Mouse (Mus musculus) midbrain, postnatal 0 days (tissue): ENCODE data around the gene Ncf1. TPM values are rescaled to one million over a fixed set of nuclear protein-coding genes. Genes with fewer than 3 reads are reported as not detected.

Experiments used
- ATAC-seq: fragments of 200-750 bp; cut with Nextera tagmentation; 2 replicates; pipeline ENCODE4 v1.8.0; 2017; ENCODE audit warnings: moderate number of reproducible peaks, mild to moderate bottlenecking, moderate TSS enrichment, moderate library complexity; ENCODE audit not compliant: low FRiP score
- DNase-seq: peaks from one replicate; pipeline ENCODE4 v3.0.0-alpha.2; 2015; ENCODE audit warnings: low spot score
- H3K27ac ChIP-seq: fragments of 300-500 bp; sonication (generic); 2 replicates; pipeline ENCODE4 v1.5.1; 2014; ENCODE audit warnings: low read depth, mild to moderate bottlenecking, low read length, mixed read lengths
- H3K27me3 ChIP-seq: fragments of 300-500 bp; sonication (generic); 2 replicates; pipeline ENCODE4 v1.6.1; 2014; ENCODE audit warnings: low read length, control low read depth, mixed read lengths; ENCODE audit not compliant: insufficient read depth
- H3K36me3 ChIP-seq: fragments of 300-500 bp; sonication (generic); 2 replicates; pipeline ENCODE4 v1.6.1; 2014; ENCODE audit warnings: low read length, control low read depth, mixed read lengths; ENCODE audit not compliant: insufficient read depth
- H3K4me1 ChIP-seq: fragments of 300-500 bp; sonication (generic); 2 replicates; pipeline ENCODE4 v1.6.1; 2014; ENCODE audit warnings: mild to moderate bottlenecking, control low read depth, antibody characterized with exemption, low read length, mixed read lengths; ENCODE audit not compliant: insufficient read depth
- H3K4me2 ChIP-seq: fragments of 300-500 bp; sonication (generic); 2 replicates; pipeline ENCODE4 v1.6.1; 2014; ENCODE audit warnings: low read depth, mild to moderate bottlenecking, low read length, mixed read lengths; ENCODE audit not compliant: poor library complexity, severe bottlenecking
- H3K4me3 ChIP-seq: fragments of 300-500 bp; sonication (generic); 2 replicates; pipeline ENCODE4 v1.5.1; 2014; ENCODE audit warnings: low read depth, mild to moderate bottlenecking, low read length, moderate library complexity
- H3K9ac ChIP-seq: fragments of 300-500 bp; sonication (generic); replicated peaks from 2 replicates; pipeline ENCODE4 v1.6.1; 2014; ENCODE audit warnings: mild to moderate bottlenecking, low read length, moderate library complexity, mixed read lengths; ENCODE audit not compliant: poor library complexity, severe bottlenecking
- H3K9me3 ChIP-seq: fragments of 300-500 bp; sonication (generic); 2 replicates; pipeline ENCODE4 v1.6.1; 2016; ENCODE audit warnings: low read length, control low read depth
- CTCF ChIP-seq: IDR thresholded peaks from 2 replicates; pipeline ENCODE4 v1.5.1; 2016; ENCODE audit warnings: antibody characterized with exemption, mild to moderate bottlenecking
- WGBS: fragments of 180-500 bp; shearing (Covaris S2); extraction: QIAGEN DNeasy Blood & Tissue Kit; methylation state at CpG from one replicate; pipeline ENCODE4 v1.1.7; 2014; 5-methylcytosine and 5-hydroxymethylcytosine counted together
- polyA plus RNA-seq: library from polyadenylated mRNA; unstranded; fragments of >200 nt; fragmentation: Nextera tagmentation; extraction: Ambion mirVana; gene quantifications from 2 replicates; pipeline ENCODE4 v1.2.1, GENCODE M21; 2015
- total RNA-seq: library from RNA; depleted of rRNA; stranded (reverse); fragments of >200 nt; gene quantifications from 2 replicates; pipeline ENCODE4 v1.2.3, GENCODE M21; 2014

The Ncf1 gene
- total and polyA plus RNA-seq, 2 experiments from 2014 or later, result 2.2 to 4.3 TPM

DNA sequence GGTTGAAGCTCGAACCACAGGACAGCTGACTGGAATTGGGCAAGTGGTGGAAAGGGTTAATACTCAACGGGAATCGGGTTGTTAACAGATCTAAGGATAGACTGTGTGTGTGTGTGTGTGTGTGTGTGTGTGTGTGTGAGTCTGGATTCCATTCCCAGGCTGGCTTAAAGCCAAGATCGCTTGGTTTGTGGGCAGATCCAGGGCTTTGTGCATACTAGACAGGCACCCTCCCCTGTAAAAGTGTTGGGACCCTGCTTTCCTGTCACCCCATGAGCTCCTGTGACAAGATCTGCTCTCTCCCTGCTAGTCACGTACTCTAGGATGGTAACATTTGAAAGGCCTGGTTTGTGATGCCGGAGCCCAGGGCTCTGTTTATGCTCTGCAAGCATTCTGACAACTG lies 5.7 kb upstream of the Ncf1 start:
- Histone ChIP-seq H3K36me3 (peaks cover 40% of the 10 kb centered on the region), H3K27ac (0 out of 2 replicates have a peak overlapping the region, but pooled peaks have one; percentile 6), H3K4me1 (no peaks in the 10 kb centered on the region), H3K27me3 (no peaks in the 10 kb centered on the region), H3K4me3 (no peak overlapping the region), H3K9ac (no peak overlapping the region), H3K4me2 (no peak overlapping the region), H3K9me3 (no peaks in the 10 kb centered on the region)
- 37% methylated on average over 6 of the region's 6 CpGs for WGBS
- DNase-seq (peak; percentile 56), ATAC-seq (no peak)
- no peak for TF ChIP-seq CTCF

DNA sequence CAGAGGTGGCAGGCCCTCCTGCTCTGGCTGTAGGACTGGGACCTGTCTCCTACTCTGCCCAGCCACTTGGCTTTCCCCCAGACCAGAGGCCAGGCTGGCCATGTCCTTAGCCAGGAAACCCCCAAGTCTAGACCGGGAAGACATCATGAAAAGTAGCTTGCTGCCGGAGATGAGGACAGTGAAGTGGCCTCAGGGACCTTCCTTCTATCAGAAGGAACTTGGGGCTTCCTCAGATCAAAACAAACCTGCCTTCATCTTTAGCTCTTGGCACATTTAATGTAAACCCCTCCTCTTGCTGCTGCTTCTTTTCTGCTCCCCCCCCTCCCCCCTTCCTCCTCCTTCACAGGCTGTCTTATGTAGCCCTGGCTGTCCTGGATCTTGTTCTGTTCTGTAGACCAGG lies 4.8 kb upstream of the Ncf1 start:
- H3K4me2 ChIP-seq, result no peak overlapping the region
- TF ChIP-seq CTCF, result no peak
- WGBS, result 45% methylated on average over 2 of the region's 2 CpGs

DNA sequence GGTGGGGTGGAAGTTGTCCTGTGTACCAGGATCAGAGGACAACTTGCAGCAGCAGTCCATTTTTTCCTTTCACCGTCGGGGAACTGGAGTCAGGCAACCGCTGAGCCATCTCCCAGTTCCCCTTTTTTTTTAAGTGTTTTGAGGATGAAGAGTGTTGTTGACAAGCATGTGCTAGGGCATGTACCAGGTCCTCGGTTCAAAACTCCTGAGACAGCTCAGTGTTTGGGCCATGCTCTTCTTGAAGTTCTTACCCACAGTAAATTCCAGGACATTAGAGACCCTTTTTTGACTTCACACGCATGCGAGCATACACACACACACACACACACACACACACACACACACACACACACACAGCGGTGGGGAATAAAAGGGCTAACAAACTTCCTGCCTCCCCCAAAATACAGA lies 3.8 kb upstream of the Ncf1 start:
- no peak for DNase-seq
- no peak for TF ChIP-seq CTCF
- H3K9ac ChIP-seq, result no peak overlapping the region
- ATAC-seq, result no peak
- no peak overlapping the region for H3K27ac ChIP-seq
- WGBS, result 69% methylated on average over 7 of the region's 7 CpGs
- H3K4me2 ChIP-seq, result no peak overlapping the region
- H3K4me1 ChIP-seq, result no peaks in the 10 kb centered on the region
- H3K9me3 ChIP-seq, result no peaks in the 10 kb centered on the region
- H3K27me3 ChIP-seq, result no peaks in the 10 kb centered on the region
- peaks cover 21% of the 10 kb centered on the region for H3K36me3 ChIP-seq
- no peak overlapping the region for H3K4me3 ChIP-seq

More for the DNA sequence above, 4.8 kb upstream of the Ncf1 start:
- DNase-seq, result no peak
- Histone ChIP-seq H3K27ac (no peak overlapping the region), H3K4me3 (no peak overlapping the region), H3K27me3 (no peaks in the 10 kb centered on the region), H3K4me1 (no peaks in the 10 kb centered on the region), H3K9me3 (no peaks in the 10 kb centered on the region), H3K36me3 (peaks cover 30% of the 10 kb centered on the region), H3K9ac (no peak overlapping the region)
- no peak for ATAC-seq

DNA sequence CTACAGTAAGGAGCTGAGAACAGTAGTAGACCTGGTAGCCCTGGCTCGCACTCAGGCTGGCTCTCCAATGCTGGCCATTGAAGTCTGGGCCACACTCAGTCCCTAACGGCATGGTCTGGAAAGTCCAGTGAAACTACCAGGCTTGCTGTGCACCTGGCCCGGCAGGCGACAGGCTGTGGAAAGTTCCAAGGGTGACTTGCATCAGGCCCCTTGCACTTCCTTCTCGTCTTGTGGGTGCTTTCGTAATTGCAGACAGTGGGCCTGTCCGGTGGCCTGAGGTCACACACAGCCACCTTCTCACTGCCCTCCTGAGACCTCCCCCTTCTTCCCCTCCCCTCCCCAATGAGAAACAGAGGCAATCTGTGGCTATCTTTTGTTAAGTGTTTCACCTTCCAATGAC lies 3.1 kb upstream of the Ncf1 start:
- Histone ChIP-seq H3K36me3 (peaks cover 16% of the 10 kb centered on the region), H3K4me3 (no peak overlapping the region), H3K27me3 (no peaks in the 10 kb centered on the region), H3K4me1 (no peaks in the 10 kb centered on the region), H3K9me3 (no peaks in the 10 kb centered on the region), H3K27ac (no peak overlapping the region), H3K9ac (no peak overlapping the region), H3K4me2 (no peak overlapping the region)
- TF ChIP-seq CTCF, result no peak
- WGBS, result 73% methylated on average over 7 of the region's 7 CpGs
- no peak for ATAC-seq
- DNase-seq, result no peak

DNA sequence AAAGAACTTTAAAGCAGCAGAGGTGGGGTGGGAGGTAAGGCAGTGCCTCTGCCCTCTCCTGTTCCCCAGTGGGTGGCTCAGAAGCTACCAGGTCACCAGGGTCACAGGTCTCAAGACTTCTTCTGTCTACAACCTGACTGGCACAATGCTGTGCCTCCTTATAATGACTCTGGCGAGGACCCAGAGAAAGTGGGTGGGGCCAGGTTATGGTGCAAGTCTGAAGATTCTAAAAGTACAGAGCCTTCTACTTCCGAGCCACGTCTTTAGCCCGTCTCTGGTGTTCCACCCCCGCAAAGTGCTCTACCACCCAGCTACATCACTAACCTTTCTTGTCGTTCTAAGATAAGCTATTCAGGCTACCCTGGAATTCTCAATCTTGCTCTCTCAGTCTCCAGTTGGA lies 2.7 kb upstream of the Ncf1 start:
- Histone ChIP-seq H3K36me3 (peaks cover 11% of the 10 kb centered on the region), H3K9me3 (no peaks in the 10 kb centered on the region), H3K27ac (no peak overlapping the region), H3K9ac (no peak overlapping the region), H3K27me3 (no peaks in the 10 kb centered on the region), H3K4me1 (no peaks in the 10 kb centered on the region), H3K4me2 (no peak overlapping the region), H3K4me3 (no peak overlapping the region)
- ATAC-seq (no peak), DNase-seq (no peak)
- no peak for TF ChIP-seq CTCF
- WGBS, result 78% methylated on average over 6 of the region's 6 CpGs

DNA sequence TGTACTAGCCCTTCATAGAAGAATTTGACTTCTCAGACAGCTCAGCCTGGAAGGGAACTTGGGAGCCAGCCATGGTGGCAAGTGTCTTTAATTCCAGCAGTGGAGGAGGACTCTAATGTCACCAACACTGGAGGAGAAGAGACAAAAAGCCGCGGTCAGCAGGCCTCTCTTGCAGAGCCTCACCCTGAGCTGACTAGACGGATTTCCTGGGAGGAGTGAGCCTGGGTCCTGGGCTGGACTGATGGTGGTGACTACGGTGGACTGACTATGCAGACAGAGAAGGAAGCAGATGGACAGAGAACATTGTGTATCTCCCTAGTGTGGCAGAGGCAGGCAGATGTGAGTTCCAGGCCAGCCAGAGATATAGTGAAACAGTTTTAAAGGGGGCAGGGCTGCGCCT lies 2.0 kb upstream of the Ncf1 start:
- TF ChIP-seq CTCF, result no peak

More for the DNA sequence above, 2.0 kb upstream of the Ncf1 start:
- Histone ChIP-seq H3K4me3 (no peak overlapping the region), H3K9ac (no peak overlapping the region), H3K36me3 (peaks cover 7% of the 10 kb centered on the region; the same call in 1 of the 2 replicates), H3K27me3 (no peaks in the 10 kb centered on the region), H3K4me1 (no peaks in the 10 kb centered on the region), H3K4me2 (no peak overlapping the region), H3K27ac (no peak overlapping the region), H3K9me3 (no peaks in the 10 kb centered on the region)
- no peak for DNase-seq
- no peak for ATAC-seq
- 84% methylated on average over 5 of the region's 5 CpGs for WGBS
